Mouse (Mus musculus): ENCODE measurements around the gene Armc3. TPM values are rescaled to one million over a fixed set of nuclear protein-coding genes. Genes with fewer than 3 reads are reported as not detected.

Gene Armc3
- 0.95 and 1.3 TPM in 2 replicates for polyA plus RNA-seq (2015; fragmentation: Nextera tagmentation; extraction: Ambion mirVana)

GRCm38 (mm10) chr2:19198452-19199365 is at the start of gene Armc3:
Gene Armc3, plus strand, starts transcription at chr2:19199302.
- H3K27me3 ChIP-seq (replicated peaks), result no peaks in the 10 kb centered on the region
- H3K4me3 ChIP-seq (replicated peaks), result peak within 1 kb of the TSS; percentile 54
- no peaks in the 10 kb centered on the region for H3K9me3 ChIP-seq (replicated peaks)
- 20% methylated on average over 24 of the region's 24 CpGs for WGBS
- H3K9ac ChIP-seq (replicated peaks), result peak within 1 kb of the TSS; percentile 60
- H3K36me3 ChIP-seq, result no peaks in the 10 kb centered on the region
- peak; percentile 100 for ATAC-seq (ENCODE audit: low FRiP score)
- peak within 1 kb of the TSS; percentile 56 for H3K27ac ChIP-seq (replicated peaks)
- peak within 1 kb of the TSS; percentile 82 for H3K4me2 ChIP-seq
- peaks cover 12% of the 10 kb centered on the region for H3K4me1 ChIP-seq

DNA sequence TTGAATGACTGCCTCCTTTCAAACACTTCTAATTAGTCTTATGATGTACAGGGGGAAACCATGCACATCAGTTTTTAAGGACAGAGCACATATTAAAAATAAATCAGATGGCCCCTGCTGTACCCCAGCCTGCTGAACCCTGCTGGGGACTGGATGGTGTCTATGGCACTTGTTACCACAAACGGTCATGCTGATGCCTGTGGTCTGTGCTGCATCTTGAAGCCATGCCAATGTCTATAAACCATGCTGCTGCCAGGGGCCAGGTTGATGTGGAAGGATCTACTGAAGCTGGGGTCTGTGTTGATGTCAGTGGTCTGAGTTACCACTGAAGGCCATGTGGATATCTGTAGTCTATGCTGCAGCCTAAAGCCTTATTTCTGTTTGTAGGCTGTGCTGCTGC is 46.4 kb upstream of the Armc3 start:
- Histone ChIP-seq H3K27ac (replicated peaks) (no peak overlapping the region), H3K4me3 (replicated peaks) (no peak overlapping the region), H3K27me3 (replicated peaks) (no peaks in the 10 kb centered on the region), H3K36me3 (no peaks in the 10 kb centered on the region), H3K9me3 (replicated peaks) (no peaks in the 10 kb centered on the region), H3K9ac (replicated peaks) (no peak overlapping the region), H3K4me1 (no peaks in the 10 kb centered on the region), H3K4me2 (no peak overlapping the region)
- ATAC-seq (ENCODE audit: low FRiP score), result no peak
- WGBS, result 62% methylated on average over 1 of the region's 1 CpGs

GRCm38 (mm10) chr2:19156176-19156575 is 42.9 kb upstream of the Armc3 start:
- Histone ChIP-seq H3K9ac (replicated peaks) (no peak overlapping the region), H3K4me1 (peaks cover 5% of the 10 kb centered on the region; the same call in 1 of the 2 replicates), H3K4me3 (replicated peaks) (no peak overlapping the region), H3K4me2 (no peak overlapping the region), H3K36me3 (no peaks in the 10 kb centered on the region), H3K9me3 (replicated peaks) (no peaks in the 10 kb centered on the region), H3K27ac (replicated peaks) (no peak overlapping the region), H3K27me3 (replicated peaks) (no peaks in the 10 kb centered on the region)
- no peak for ATAC-seq (ENCODE audit: low FRiP score)
- WGBS, result 73% methylated on average over 4 of the region's 4 CpGs

DNA sequence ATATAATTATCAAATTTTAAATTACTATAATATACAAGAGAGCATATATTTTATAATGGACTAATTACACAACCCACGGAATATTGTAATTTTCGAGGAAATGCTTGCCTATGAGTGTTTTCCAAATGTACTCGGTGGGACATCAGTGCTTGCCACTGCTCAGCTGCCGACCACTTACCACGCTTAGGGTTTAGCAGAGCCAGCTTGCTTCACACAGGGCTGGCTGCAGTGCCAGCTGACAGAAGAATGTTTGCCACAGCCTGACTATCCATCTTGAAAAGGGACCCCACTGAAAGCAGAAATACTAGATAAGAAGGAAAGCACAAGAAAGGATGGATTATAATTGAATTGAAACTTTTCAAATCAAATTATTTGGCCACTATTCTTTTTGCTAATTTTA is 39.6 kb upstream of the Armc3 start:
- no peaks in the 10 kb centered on the region for H3K36me3 ChIP-seq
- H3K9ac ChIP-seq (replicated peaks), result no peak overlapping the region
- H3K4me2 ChIP-seq, result no peak overlapping the region
- H3K4me1 ChIP-seq, result peaks cover 5% of the 10 kb centered on the region; the same call in 1 of the 2 replicates
- no peaks in the 10 kb centered on the region for H3K27me3 ChIP-seq (replicated peaks)
- no peaks in the 10 kb centered on the region for H3K9me3 ChIP-seq (replicated peaks)
- H3K4me3 ChIP-seq (replicated peaks), result no peak overlapping the region
- H3K27ac ChIP-seq (replicated peaks), result no peak overlapping the region
- WGBS, result 48% methylated on average over 5 of the region's 5 CpGs
- no peak for ATAC-seq (ENCODE audit: low FRiP score)

DNA sequence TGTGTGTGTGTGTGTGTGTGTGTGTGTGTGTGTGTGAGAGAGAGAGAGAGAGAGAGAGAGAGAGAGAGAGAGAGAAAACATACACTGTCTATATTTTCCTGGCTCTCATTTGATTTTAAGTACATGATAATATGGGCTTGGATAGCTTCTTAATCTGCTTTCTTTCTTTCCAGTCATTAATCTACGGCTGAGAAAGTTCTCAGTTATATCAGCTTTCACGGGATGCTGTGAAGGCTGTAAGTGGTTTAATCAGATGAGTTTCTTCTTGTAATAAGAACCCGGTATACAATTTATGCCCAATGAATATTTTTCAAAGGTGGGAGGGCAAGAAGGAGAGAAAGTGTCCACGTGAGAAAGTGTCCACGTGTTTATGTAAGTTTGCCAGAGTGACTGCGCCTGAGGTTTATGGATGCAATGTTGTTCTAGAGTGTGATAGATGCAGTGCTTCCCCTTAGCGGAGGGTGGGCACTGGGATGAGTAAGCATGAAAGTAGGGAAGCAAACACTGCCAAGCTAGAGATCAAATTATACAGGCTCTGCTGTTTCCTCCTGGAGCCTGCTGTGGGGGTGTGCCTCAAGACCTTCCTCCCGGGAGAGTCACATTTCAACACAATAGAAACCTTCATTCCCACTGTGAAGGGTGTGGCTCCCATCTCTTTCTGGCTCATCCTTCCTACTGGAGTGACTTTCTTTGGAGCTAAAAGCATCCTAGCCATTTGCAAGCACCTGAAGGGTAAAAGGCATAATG is 38.6 kb upstream of the Armc3 start:
- no peaks in the 10 kb centered on the region for H3K27me3 ChIP-seq (replicated peaks)
- H3K36me3 ChIP-seq, result no peaks in the 10 kb centered on the region
- ATAC-seq (ENCODE audit: low FRiP score), result no peak
- no peaks in the 10 kb centered on the region for H3K9me3 ChIP-seq (replicated peaks)
- H3K4me2 ChIP-seq, result no peak overlapping the region
- no peak overlapping the region for H3K4me3 ChIP-seq (replicated peaks)
- 20% methylated on average over 8 of the region's 8 CpGs for WGBS
- H3K27ac ChIP-seq (replicated peaks), result no peak overlapping the region
- H3K4me1 ChIP-seq, result peaks cover 5% of the 10 kb centered on the region; the same call in 1 of the 2 replicates
- H3K9ac ChIP-seq (replicated peaks), result no peak overlapping the region

DNA sequence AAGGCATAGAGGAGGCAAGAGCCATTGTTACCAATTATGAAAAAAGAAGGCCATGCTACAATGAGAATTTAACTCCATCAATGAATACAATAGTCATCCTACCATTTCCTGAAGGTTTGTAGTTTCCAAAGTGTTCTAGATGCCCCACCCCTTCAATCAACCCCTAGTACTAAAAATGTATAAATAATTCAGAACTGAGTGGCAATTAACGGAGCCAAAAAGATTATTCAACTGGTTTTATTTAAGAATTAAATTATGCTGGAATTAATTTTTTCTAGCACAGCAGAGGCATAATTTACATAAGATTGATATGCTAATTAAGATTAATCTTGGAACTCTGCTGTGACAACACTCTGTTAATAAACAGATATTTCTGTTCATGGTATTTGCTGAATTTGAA is 34.9 kb upstream of the Armc3 start:
- Histone ChIP-seq H3K27ac (replicated peaks) (no peak overlapping the region), H3K4me3 (replicated peaks) (no peak overlapping the region), H3K9ac (replicated peaks) (no peak overlapping the region), H3K4me2 (no peak overlapping the region), H3K9me3 (replicated peaks) (no peaks in the 10 kb centered on the region), H3K4me1 (peaks cover 5% of the 10 kb centered on the region; the same call in 1 of the 2 replicates), H3K27me3 (replicated peaks) (no peaks in the 10 kb centered on the region), H3K36me3 (no peaks in the 10 kb centered on the region)
- 47% methylated on average over 1 of the region's 1 CpGs for WGBS
- ATAC-seq (ENCODE audit: low FRiP score), result no peak

- Histone ChIP-seq H3K27me3 (replicated peaks) (no peaks in the 10 kb centered on the region), H3K9me3 (replicated peaks) (no peaks in the 10 kb centered on the region), H3K27ac (replicated peaks) (no peak overlapping the region), H3K9ac (replicated peaks) (no peak overlapping the region), H3K4me1 (no peaks in the 10 kb centered on the region), H3K36me3 (no peaks in the 10 kb centered on the region), H3K4me3 (replicated peaks) (no peak overlapping the region), H3K4me2 (no peak overlapping the region)
- no peak for ATAC-seq (ENCODE audit: low FRiP score)
- WGBS, result 8% methylated on average over 1 of the region's 1 CpGs
These were observed 22.3 kb upstream of the Armc3 start for GRCm38 (mm10) chr2:19176827-19177236.

GRCm38 (mm10) chr2:19199366-19199853 is 308 bp downstream of the Armc3 start:
- no peaks in the 10 kb centered on the region for H3K9me3 ChIP-seq (replicated peaks)
- no peaks in the 10 kb centered on the region for H3K27me3 ChIP-seq (replicated peaks)
- peak; percentile 55 for ATAC-seq (ENCODE audit: low FRiP score)
- peak overlapping the region; percentile 54 for H3K4me3 ChIP-seq (replicated peaks)
- peaks cover 12% of the 10 kb centered on the region for H3K4me1 ChIP-seq
- 0 out of 2 replicates have a peak overlapping the region, but pooled peaks have one; percentile 56 for H3K27ac ChIP-seq (replicated peaks)
- H3K9ac ChIP-seq (replicated peaks), result peak overlapping the region; percentile 60
- 27% methylated on average over 13 of the region's 13 CpGs for WGBS
- peak overlapping the region; percentile 82 for H3K4me2 ChIP-seq
- H3K36me3 ChIP-seq, result no peaks in the 10 kb centered on the region

GRCm38 (mm10) chr2:19200112-19200511 is 1.0 kb downstream of the Armc3 start:
- H3K4me3 ChIP-seq (replicated peaks), result no peak overlapping the region
- WGBS, result 73% methylated on average over 1 of the region's 1 CpGs

DNA sequence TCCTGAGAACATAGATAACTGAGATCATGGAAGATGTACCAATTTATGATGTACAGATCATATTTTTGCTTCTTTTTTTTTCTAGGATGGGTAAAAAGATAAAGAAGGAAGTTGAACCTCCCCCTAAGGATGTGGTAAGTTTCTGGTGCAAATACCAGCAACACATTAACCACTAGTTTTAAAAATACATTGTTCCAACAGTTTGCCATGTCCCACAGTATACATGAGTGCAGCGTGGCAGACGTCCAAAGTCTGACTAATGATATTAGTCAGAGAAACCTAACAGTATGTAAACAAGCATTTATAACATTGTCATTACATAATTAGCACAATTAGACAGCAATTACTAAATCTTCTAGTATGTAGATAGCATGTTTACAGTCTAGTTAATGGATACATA is 2.6 kb downstream of the Armc3 start:
- WGBS, result 71% methylated on average over 2 of the region's 2 CpGs
- ATAC-seq (ENCODE audit: low FRiP score), result no peak

More at GRCm38 (mm10) chr2:19200112-19200511, 1.0 kb downstream of the Armc3 start:
- no peak overlapping the region for H3K9ac ChIP-seq (replicated peaks)
- no peak overlapping the region for H3K4me2 ChIP-seq
- no peaks in the 10 kb centered on the region for H3K36me3 ChIP-seq
- no peaks in the 10 kb centered on the region for H3K27me3 ChIP-seq (replicated peaks)
- no peak for ATAC-seq (ENCODE audit: low FRiP score)
- no peak overlapping the region for H3K27ac ChIP-seq (replicated peaks)
- H3K4me1 ChIP-seq, result peaks cover 12% of the 10 kb centered on the region
- no peaks in the 10 kb centered on the region for H3K9me3 ChIP-seq (replicated peaks)

DNA sequence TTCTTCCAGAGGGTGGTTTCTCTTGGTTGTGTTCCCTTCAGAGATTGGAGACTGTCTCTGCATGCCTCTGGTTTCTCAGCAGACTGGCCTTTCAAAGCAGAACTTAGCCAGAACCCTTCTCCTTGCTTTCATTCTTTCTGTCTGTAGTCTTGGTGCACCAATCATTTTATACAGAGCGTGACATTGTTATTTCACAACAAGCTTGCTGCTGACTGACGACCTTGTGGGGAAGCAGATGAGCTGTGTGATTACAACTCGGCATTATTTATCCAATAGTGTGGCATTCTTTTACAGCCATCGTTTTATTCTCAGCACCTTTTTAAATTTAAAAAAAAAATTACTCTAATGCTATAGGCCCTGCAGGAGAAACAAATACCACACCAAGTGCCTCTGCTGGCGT is 35.2 kb downstream of the Armc3 start:
- no peaks in the 10 kb centered on the region for H3K9me3 ChIP-seq (replicated peaks)
- no peaks in the 10 kb centered on the region for H3K27me3 ChIP-seq (replicated peaks)
- no peaks in the 10 kb centered on the region for H3K36me3 ChIP-seq
- WGBS, result 75% methylated on average over 5 of the region's 5 CpGs
- H3K27ac ChIP-seq (replicated peaks), result no peak overlapping the region
- no peak overlapping the region for H3K4me3 ChIP-seq (replicated peaks)
- ATAC-seq (ENCODE audit: low FRiP score), result no peak
- no peak overlapping the region for H3K9ac ChIP-seq (replicated peaks)
- H3K4me2 ChIP-seq, result no peak overlapping the region
- no peaks in the 10 kb centered on the region for H3K4me1 ChIP-seq

More for the DNA sequence above, 2.6 kb downstream of the Armc3 start:
- Histone ChIP-seq H3K4me3 (replicated peaks) (no peak overlapping the region), H3K27me3 (replicated peaks) (no peaks in the 10 kb centered on the region), H3K9me3 (replicated peaks) (no peaks in the 10 kb centered on the region), H3K4me2 (no peak overlapping the region), H3K9ac (replicated peaks) (no peak overlapping the region), H3K27ac (replicated peaks) (no peak overlapping the region), H3K36me3 (no peaks in the 10 kb centered on the region), H3K4me1 (peaks cover 12% of the 10 kb centered on the region)

Measured in neural tube, embryonic 15.5 days (tissue).